Mouse (Mus musculus): ENCODE results near the gene Hyal3. TPM values are rescaled to one million over a fixed set of nuclear protein-coding genes. Genes with fewer than 3 reads are reported as not detected.
A peak's percentile ranks its signal among the peaks of the same experiment; 100 is the strongest.

Gene Hyal3
- polyA plus RNA-seq, 1 experiment from 2014 or later, result 1.1 TPM

GRCm38 (mm10) chr9:107605041-107605661, 24.5 kb downstream of the Hyal3 start:
- Histone ChIP-seq H3K9ac (peak overlapping the region; percentile 37; the same call in 1 of the 2 replicates), H3K4me3 (no peak overlapping the region), H3K4me1 (peaks cover 63% of the 10 kb centered on the region), H3K36me3 (ENCODE audit: poor library complexity, severe bottlenecking) (no peaks in the 10 kb centered on the region), H3K4me2 (0 out of 2 replicates have a peak overlapping the region, but pooled peaks have one; percentile 10), H3K9me3 (replicated peaks) (no peaks in the 10 kb centered on the region), H3K27ac (no peak overlapping the region), H3K27me3 (no peaks in the 10 kb centered on the region)
- ATAC-seq, result no peak
- WGBS, result 43% methylated on average over 23 of the region's 23 CpGs

DNA sequence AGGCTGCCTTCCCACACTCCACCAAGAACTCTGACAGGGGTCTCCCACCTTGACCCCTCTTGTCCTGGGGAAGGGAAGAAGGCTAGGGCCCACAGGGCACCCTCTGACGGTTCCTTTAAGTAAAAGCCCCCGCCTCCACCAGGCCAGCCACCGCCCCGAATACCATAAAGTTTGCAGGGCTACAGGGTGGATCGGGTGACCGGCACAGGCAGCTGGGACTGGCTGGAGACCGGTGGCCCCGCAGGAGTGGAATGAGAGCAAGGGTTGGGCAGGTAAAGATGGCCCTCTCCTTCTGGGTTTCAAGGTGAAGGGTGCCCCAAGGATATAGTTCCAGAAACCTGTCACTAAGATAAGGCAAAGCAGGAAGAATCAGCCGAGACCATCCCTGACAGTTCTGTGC, 26.0 kb downstream of the Hyal3 start:
- no peak for ATAC-seq
- Histone ChIP-seq H3K4me1 (peaks cover 68% of the 10 kb centered on the region), H3K4me3 (no peak overlapping the region), H3K9ac (peak overlapping the region; percentile 10; the same call in 1 of the 2 replicates), H3K36me3 (ENCODE audit: poor library complexity, severe bottlenecking) (no peaks in the 10 kb centered on the region), H3K9me3 (replicated peaks) (no peaks in the 10 kb centered on the region), H3K27ac (no peak overlapping the region), H3K4me2 (no peak overlapping the region), H3K27me3 (no peaks in the 10 kb centered on the region)
- WGBS, result 26% methylated on average over 9 of the region's 9 CpGs

GRCm38 (mm10) chr9:107607036-107607435, 26.4 kb downstream of the Hyal3 start:
- Histone ChIP-seq H3K4me3 (no peak overlapping the region), H3K9ac (peak overlapping the region; percentile 10; the same call in 1 of the 2 replicates), H3K27ac (no peak overlapping the region), H3K4me1 (peaks cover 72% of the 10 kb centered on the region), H3K9me3 (replicated peaks) (no peaks in the 10 kb centered on the region), H3K4me2 (no peak overlapping the region), H3K36me3 (ENCODE audit: poor library complexity, severe bottlenecking) (no peaks in the 10 kb centered on the region), H3K27me3 (no peaks in the 10 kb centered on the region)
- 59% methylated on average over 2 of the region's 2 CpGs for WGBS
- ATAC-seq, result no peak

GRCm38 (mm10) chr9:107607653-107608245, 27.1 kb downstream of the Hyal3 start:
- no peak overlapping the region for H3K4me3 ChIP-seq
- H3K4me2 ChIP-seq, result no peak overlapping the region
- WGBS, result 57% methylated on average over 9 of the region's 9 CpGs
- no peaks in the 10 kb centered on the region for H3K36me3 ChIP-seq (ENCODE audit: poor library complexity, severe bottlenecking)
- peaks cover 69% of the 10 kb centered on the region for H3K4me1 ChIP-seq
- no peaks in the 10 kb centered on the region for H3K9me3 ChIP-seq (replicated peaks)
- H3K9ac ChIP-seq, result 0 out of 2 replicates have a peak overlapping the region, but pooled peaks have one; percentile 10
- no peaks in the 10 kb centered on the region for H3K27me3 ChIP-seq
- no peak for ATAC-seq
- no peak overlapping the region for H3K27ac ChIP-seq

GRCm38 (mm10) chr9:107608741-107609432, 28.3 kb downstream of the Hyal3 start, which contains the start of gene Sema3b:
Sema3b (minus strand) TSS chr9:107609229.
- WGBS, result 43% methylated on average over 12 of the region's 12 CpGs
- H3K4me2 ChIP-seq, result no peak within 1 kb of the TSS
- H3K27ac ChIP-seq, result 0 out of 2 replicates have a peak within 1 kb of the TSS, but pooled peaks have one; percentile 5
- H3K4me3 ChIP-seq, result no peak within 1 kb of the TSS
- peaks cover 73% of the 10 kb centered on the region for H3K4me1 ChIP-seq
- no peaks in the 10 kb centered on the region for H3K27me3 ChIP-seq
- peaks cover 4% of the 10 kb centered on the region for H3K36me3 ChIP-seq (ENCODE audit: poor library complexity, severe bottlenecking)
- H3K9me3 ChIP-seq (replicated peaks), result no peaks in the 10 kb centered on the region
- no peak for ATAC-seq
- H3K9ac ChIP-seq, result 0 out of 2 replicates have a peak within 1 kb of the TSS, but pooled peaks have one; percentile 12

DNA sequence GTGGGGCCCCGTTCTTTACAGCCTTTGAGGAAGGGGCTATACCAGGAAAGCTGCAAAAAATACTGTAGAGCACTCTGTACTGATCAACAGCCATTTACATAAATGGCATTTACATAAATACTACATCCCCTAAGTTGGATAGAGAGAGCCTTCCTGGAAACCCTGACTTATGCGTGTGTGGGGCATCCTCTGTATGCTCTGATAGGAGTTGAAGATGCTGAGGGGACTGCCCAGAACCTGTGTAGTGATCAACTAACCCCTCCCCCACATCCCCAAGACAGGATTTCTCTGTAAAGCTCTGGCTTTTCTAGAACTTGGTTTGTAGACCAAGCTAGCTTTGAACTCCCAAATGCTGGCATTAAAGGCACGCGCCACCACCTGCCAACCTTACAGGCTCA, 28.8 kb downstream of the Hyal3 start:
- Histone ChIP-seq H3K4me1 (peaks cover 67% of the 10 kb centered on the region), H3K4me3 (no peak overlapping the region), H3K36me3 (ENCODE audit: poor library complexity, severe bottlenecking) (peaks cover 10% of the 10 kb centered on the region), H3K27me3 (no peaks in the 10 kb centered on the region), H3K27ac (0 out of 2 replicates have a peak overlapping the region, but pooled peaks have one; percentile 5), H3K9ac (no peak overlapping the region), H3K9me3 (replicated peaks) (no peaks in the 10 kb centered on the region), H3K4me2 (no peak overlapping the region)
- no peak for ATAC-seq
- 63% methylated on average over 4 of the region's 4 CpGs for WGBS

DNA sequence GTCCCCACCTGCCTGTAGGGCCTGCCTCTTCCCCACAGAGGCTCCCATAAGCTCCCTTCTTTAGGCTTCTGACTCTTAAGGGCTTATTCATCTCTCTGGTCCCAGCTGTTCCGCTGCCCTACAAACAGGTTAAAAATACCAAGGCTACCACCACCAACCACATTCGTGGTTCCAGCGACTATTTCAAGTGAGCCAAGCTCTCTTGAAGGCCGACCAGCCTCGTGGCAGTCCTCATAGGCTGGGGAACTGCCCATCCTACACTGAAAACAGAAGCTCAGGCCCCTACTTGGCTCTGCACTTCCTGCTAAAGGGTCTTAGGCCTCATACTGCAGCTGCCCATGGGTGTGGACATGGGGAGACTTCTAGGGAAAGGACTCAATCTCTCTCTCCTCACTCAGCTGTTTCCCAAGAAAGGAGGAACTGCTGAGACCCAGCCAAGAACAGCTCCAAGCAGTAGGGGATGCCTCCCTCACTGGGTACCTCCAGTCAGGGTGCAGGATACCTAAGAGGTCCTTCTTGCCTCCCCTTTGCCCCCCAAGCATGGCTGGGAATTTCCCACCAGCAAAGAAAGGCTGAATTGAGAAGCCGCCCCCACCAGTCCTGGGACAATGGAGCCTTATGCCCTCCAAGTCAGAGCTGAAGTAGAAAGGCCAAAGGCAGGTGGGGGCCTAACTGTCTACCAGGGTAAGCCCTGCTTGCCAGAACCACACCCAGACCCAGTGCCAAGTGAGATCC, 31.0 kb downstream of the Hyal3 start:
- no peak; the same call in 1 of the 2 replicates for ATAC-seq
- WGBS, result 65% methylated on average over 6 of the region's 6 CpGs
- Histone ChIP-seq H3K9ac (peak overlapping the region; percentile 75), H3K36me3 (ENCODE audit: poor library complexity, severe bottlenecking) (peaks cover 31% of the 10 kb centered on the region), H3K4me3 (peak overlapping the region; percentile 28; the same call in 1 of the 2 replicates), H3K4me1 (peaks cover 48% of the 10 kb centered on the region), H3K27ac (peak overlapping the region; percentile 98), H3K4me2 (peak overlapping the region; percentile 64), H3K27me3 (no peaks in the 10 kb centered on the region), H3K9me3 (replicated peaks) (no peaks in the 10 kb centered on the region)

GRCm38 (mm10) chr9:107612191-107612944, 31.8 kb downstream of the Hyal3 start:
- 1% methylated on average over 47 of the region's 48 CpGs for WGBS

GRCm38 (mm10) chr9:107612945-107613569, 32.4 kb downstream of the Hyal3 start:
- Histone ChIP-seq H3K4me1 (peaks cover 34% of the 10 kb centered on the region), H3K9me3 (replicated peaks) (no peaks in the 10 kb centered on the region), H3K4me3 (peak overlapping the region; percentile 28), H3K36me3 (ENCODE audit: poor library complexity, severe bottlenecking) (peaks cover 44% of the 10 kb centered on the region), H3K4me2 (peak overlapping the region; percentile 64), H3K27ac (peak overlapping the region; percentile 98), H3K27me3 (no peaks in the 10 kb centered on the region), H3K9ac (peak overlapping the region; percentile 75)
- WGBS, result 12% methylated on average over 12 of the region's 12 CpGs
- ATAC-seq, result peak; percentile 34; the same call in 1 of the 2 replicates

More at GRCm38 (mm10) chr9:107612191-107612944, 31.8 kb downstream of the Hyal3 start:
- peak overlapping the region; percentile 28 for H3K4me3 ChIP-seq
- H3K36me3 ChIP-seq (ENCODE audit: poor library complexity, severe bottlenecking), result peaks cover 37% of the 10 kb centered on the region
- H3K9me3 ChIP-seq (replicated peaks), result no peaks in the 10 kb centered on the region
- peak overlapping the region; percentile 75 for H3K9ac ChIP-seq
- peak overlapping the region; percentile 64 for H3K4me2 ChIP-seq
- ATAC-seq, result peak; percentile 95
- H3K27ac ChIP-seq, result peak overlapping the region; percentile 98
- no peaks in the 10 kb centered on the region for H3K27me3 ChIP-seq
- peaks cover 41% of the 10 kb centered on the region for H3K4me1 ChIP-seq

DNA sequence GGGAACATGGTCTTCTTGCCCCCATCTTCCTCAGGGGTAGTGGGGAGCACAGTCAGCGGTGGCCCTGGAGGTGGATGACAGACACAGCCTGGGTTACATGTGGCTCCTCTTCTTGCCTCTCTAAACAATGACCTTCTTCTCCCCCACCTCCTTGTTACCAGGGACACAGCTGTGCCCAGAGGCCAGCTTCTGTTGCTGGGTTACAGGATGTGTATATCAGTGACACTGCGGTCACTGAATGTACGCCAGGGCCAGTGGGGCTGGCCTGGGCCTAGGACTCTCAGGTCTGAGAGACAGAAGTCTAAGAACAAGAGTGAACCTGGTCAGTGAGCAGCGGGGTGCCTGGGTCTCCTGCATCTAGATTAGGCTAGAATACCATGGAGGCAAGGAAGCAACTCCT, 34.4 kb downstream of the Hyal3 start:
- no peak for ATAC-seq
- WGBS, result 76% methylated on average over 4 of the region's 4 CpGs
- H3K27ac ChIP-seq, result 0 out of 2 replicates have a peak overlapping the region, but pooled peaks have one; percentile 7
- H3K9ac ChIP-seq, result no peak overlapping the region
- H3K4me3 ChIP-seq, result no peak overlapping the region
- no peaks in the 10 kb centered on the region for H3K9me3 ChIP-seq (replicated peaks)
- H3K4me1 ChIP-seq, result peaks cover 36% of the 10 kb centered on the region
- no peak overlapping the region for H3K4me2 ChIP-seq
- peaks cover 64% of the 10 kb centered on the region for H3K36me3 ChIP-seq (ENCODE audit: poor library complexity, severe bottlenecking)
- H3K27me3 ChIP-seq, result no peaks in the 10 kb centered on the region

DNA sequence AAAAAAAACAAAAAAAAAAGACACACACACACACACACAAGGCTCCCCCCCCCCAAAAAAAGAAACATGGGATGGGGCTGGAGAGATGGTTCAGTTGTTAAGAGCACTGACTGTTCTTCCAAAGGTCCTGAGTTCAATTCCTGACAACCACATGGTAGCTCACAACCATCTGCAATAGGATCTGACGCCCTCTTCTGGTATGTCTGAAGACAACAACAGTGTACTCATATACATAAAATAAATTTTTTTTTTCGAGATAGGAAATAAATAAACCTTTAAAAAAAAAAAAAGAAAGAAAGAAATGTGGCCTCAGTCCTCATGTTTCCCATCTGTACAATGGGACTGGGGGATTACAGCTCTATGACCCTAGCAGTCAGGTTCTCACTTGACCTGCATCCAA, 36.8 kb downstream of the Hyal3 start:
- no peak for ATAC-seq
- WGBS, result 82% methylated on average over 2 of the region's 2 CpGs
- Histone ChIP-seq H3K9ac (no peak overlapping the region), H3K4me1 (peaks cover 23% of the 10 kb centered on the region), H3K9me3 (replicated peaks) (no peaks in the 10 kb centered on the region), H3K4me2 (no peak overlapping the region), H3K27me3 (no peaks in the 10 kb centered on the region), H3K4me3 (no peak overlapping the region), H3K27ac (no peak overlapping the region), H3K36me3 (ENCODE audit: poor library complexity, severe bottlenecking) (peaks cover 78% of the 10 kb centered on the region)

Data from forebrain, embryonic 13.5 days (tissue).